Mouse (Mus musculus) c-Kit-positive CD71-positive TER-119-negative erythroid progenitor cells, embryonic 14.5 days (primary cell): Measurements from ENCODE around the gene Rps12-ps3.

Experiments used
- DNase-seq: peaks from one replicate; pipeline ENCODE4 v3.0.0-alpha.2; 2013; ENCODE audit warnings: low read depth

Gene Rps12-ps3

DNA sequence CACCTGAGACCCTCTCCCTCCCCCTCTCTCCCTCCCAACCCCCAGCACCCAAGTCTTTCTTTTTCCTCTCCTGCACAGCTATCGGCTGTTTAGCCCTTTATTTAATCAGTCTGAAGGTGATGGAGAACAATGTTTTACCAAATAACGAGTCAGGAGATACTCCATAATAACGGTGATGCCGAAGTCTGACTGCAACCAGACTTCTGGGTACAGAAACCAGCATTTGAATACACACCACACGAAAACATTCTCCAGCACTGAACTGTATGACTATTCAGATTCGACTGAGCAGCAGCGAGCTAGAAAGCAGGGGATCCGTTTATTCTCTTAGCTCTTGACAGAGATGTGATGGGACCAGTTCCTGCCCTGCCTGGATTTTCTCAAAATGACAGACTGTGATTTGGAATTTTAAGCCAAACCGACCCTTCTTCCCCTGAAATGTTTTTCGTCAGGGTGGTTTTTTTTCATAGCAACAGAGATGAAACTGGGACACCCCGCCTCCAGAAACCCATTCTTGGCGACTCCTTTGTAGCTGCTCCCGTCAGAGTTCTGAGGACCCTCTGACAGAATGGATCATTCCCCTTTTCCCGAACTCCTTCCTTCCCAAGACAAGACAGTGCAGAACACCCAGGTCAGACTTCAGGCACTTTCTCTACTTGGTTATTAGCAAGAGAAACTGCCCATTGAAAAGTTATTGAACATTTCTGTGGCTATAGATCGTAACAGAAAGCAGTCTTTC lies 29.2 kb downstream of the Rps12-ps3 start:
- no peak for DNase-seq

DNA sequence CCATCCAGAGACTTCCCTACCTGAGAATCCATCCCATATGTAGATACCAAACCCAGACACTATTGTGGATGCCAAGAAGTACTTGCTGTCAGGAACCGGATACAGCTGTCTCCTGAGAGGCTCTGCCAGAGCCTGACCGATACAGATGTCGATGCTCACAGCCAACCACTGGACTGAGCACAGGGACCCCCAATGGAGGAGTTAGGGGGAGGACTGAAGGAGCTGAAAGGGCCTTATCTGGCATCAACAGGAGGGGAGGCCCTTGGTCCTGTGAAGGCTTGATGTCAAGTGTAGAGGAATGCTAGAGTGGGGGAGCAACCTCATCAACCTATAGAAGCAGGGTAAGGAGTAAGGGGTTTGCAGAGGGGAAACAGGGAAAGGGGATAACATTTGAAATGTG lies 30.7 kb downstream of the Rps12-ps3 start:
- no peak for DNase-seq

DNA sequence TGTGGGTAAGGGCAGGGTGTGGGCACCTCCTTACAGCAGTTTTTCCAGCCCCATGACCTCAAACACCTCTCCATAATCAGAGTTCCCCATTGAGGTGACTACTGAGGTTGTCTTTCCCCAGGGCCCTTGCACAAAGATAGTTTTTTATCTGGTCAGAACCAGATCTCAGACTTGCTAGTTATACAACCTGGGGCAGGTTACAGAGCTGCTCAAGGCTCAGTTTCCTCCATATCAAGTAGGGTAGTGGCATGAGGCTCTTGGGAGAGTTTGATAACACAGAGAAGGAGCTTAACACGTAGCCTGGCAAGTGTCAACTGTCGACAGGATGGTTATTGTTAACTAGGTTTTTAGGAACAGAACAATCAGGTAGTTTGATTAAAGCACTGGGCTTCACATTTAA lies 32.8 kb downstream of the Rps12-ps3 start:
- DNase-seq, result no peak

DNA sequence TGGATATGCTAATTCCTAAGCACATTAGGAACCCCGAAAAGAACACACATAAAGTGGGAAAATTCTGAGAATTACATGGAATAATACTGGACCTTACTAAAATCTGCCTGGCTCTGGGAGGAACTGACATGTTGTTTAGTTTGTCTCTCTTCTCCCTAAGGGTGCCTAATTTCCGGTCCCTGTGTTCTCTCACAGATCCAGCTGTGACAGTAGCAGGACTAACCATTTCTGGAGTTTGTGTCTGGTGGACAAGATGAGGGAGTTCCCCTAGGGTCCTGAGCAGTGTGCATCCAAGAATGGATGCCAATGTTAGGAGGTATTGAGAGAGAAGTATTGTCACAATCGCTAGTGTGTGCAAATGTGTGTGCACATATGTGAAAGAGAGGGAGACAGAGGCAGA lies 34.3 kb downstream of the Rps12-ps3 start:
- DNase-seq, result no peak

DNA sequence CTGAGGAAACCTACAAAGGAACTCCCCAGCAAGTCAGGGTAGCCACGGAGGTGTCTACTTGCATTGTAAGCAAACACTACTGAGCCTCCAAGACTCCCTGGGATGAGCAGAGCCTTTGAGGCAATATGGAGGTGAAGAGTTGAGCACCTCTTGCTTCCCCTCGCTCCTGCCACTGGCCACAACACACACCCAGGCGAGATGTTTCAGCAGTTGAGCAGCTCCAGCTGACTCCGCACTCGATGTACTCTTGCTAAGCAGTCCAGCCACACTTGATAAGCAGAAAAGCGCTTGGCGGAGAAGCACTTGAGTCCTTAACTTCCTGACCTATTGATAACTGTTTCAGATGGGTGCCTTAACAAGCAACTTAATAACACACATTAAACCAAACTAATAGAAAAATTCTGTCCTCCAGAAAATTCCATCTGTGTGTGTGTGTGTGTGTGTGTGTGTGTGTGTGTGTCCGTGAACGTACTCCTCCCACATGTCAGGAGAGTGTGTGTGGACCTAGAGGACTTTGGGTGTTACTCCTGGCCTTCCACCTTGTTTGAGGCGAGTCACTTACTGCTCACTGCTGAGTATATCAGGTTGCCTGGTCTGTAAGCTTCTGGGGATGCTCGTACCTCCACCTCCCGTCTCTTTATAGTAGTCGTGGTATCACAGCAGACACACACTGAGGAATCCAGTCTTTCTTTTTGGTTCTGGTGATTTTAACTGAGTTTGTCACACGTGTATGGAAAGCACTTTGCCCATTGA lies 34.9 kb downstream of the Rps12-ps3 start:
- no peak for DNase-seq

DNA sequence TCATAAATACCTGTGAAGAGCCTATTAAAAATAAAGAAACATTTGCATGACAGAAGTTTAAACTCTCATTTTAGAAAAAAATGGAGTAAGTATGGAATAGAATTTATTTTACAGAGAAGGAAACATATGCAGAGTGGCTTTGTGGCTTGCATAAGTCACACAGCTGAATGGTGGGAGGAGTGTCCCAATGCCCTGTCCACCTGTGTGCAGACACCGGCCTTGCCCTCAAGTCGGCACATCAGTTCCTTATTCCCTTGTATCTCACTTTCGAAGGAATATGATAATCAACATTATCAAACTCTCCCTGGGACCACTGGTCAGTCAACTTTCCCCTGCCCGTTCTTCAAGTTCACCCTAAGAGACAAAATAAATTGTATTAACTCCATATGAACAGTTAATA lies 35.8 kb downstream of the Rps12-ps3 start:
- DNase-seq, result no peak

DNA sequence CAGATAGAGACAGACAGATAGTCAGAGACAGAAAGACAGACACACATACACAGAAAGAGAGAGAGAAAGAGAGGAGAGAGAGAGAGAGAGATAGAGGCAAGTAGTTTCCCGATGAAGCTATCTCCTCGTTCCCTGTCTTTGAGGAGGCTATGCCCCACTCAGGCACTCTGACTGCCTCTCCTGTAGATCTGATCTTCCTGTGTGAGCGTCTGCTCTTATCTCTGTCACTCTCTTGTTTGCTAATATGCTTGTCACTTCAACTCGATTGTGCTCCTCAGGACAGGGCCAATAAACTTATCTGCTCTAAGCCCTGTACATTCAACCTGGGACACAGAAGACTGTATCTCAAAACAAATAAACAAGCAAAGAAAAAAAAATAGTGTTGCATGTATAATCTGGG lies 37.1 kb downstream of the Rps12-ps3 start:
- no peak for DNase-seq

DNA sequence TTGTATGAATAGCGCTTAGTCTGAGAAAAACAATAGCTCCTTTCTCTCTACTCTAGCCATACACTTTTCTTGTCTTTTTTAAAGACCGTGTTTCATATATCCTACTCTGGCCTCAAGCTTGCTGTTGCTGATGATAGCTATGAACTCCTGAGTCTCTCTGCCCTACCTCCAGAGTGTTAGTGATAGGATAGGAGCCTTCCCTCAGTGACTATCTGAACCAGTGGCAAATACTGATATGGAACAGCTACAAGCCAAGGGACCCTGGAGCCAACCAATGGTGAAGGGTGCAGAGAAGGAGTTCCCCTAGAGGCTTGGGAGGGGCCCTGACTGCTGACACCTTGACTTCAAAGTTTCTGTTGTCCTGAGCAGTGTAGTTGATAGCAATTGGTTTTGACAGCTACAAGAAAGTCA lies 38.4 kb downstream of the Rps12-ps3 start:
- peak; percentile 85 for DNase-seq

DNA sequence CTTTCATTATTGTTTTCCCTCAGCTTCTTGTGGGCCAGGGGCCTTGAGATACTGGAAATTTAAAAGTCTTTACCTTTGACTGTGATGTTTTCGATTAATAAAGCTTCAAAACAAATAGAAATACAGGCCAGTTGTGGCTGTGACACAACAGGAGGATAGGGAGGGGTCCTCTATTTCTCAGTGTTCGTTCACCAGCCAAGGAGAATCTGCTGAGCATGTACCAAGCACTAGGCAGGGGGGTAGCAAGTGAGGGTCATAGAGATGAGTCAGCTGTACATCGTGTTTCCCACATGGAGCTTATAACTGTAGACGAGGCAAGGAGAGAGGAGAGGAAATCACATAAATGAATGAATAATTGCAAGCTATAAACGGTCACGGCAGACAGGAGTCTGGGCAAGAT lies 40.6 kb downstream of the Rps12-ps3 start:
- DNase-seq, result no peak

DNA sequence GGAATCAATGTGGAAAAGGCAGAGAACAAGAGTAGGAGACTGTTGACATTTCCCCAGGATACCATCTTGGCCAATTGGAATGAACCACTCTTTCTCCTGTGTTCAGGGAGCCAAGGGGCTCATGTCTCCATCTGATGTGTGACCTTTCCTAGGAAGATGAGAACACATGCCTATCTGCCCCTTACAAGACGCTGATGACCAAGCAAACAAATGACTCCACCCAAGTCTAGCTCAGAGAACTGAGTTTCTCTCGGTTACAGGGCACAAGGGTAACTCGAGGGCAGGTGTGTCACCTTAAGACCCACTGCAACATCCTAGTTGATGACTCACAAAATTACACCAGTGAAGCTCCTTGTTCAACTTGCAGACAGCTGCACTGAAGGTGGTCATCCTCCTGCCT lies 41.6 kb downstream of the Rps12-ps3 start:
- no peak for DNase-seq

DNA sequence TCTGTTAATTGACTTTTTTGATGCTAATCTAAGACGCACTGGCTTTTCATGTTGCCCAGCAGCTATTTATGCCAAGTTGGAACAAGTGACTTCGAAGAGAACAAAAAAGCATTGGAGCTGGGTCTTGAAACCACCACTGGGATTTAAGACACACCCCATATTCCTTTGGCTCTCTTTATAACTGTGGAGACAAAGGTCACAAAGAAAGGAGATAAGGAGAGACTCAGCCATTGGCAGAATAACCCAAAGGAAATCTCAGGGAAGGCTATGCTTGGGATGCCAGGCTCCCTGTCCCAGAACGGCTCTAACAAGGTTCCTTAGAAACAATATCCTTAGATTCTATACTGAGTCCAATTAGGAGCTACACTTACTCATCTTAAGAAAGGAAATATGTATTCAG lies 44.6 kb downstream of the Rps12-ps3 start:
- no peak for DNase-seq

DNA sequence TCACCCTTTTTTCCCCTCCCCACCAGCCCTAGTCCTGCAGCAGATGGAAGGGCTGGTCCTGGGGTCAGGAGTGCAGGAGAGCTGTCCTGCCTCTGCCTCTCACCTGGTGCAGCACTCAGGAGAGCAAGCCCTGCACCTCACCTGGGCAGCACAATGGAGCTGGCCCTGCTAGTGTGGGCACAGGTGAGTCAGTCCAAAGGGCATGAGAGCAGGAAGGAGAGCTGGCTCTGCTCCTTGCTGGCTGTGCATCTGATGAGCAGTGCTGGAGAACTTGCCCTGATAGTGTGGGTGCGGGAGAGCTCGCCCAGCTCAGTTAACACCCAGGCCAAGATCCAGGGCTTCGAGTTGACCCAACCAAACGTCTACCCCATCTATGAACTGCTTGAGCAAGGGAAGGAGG lies 45.8 kb downstream of the Rps12-ps3 start:
- DNase-seq, result no peak

DNA sequence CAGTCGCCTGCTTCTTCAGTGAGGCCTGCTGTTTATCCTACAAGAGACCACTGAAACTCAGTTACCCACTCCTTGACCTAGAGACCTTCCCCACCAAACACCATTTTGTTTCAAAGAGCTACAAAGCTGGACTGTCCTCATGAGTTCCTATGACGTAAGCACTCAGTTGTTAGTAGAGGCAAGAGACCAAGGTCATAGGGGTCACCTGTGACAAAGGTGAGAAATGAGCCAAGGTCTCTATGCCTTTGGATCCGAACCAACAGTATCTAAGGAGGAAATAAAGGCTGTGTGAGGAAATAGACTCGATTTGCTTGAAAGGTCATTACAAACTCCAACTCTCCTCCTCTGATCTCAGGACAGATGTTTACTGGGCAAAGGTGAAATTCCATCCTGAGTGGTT lies 48.9 kb downstream of the Rps12-ps3 start:
- DNase-seq, result no peak
